In genomic region chr4:22095257-22096031, GRCm38 (mm10) we compare ENCODE assay signal across 9 mouse cellular contexts.
DNase-seq lines count a peak whose midpoint lies in the region; ATAC-seq lines count a peak whose summit lies in the region.
"Had no signal": no experiment of that assay in that cellular context is flagged by ENCODE, and none has a peak within 500 bp of the region (broad histone marks: within the 10 kb centered on the region; RNA-seq: fewer than 3 reads in every experiment).

No protein-coding gene starts in this region.

- peaks cover 3% of the 10 kb centered on the region; the same call in 1 of the 2 replicates for H3K4me1 ChIP-seq in embryonic facial prominence, embryonic 14.5 days (ENCODE audit: control insufficient read depth, insufficient read depth, low read length)
- H3K4me1 ChIP-seq in limb, embryonic 13.5 days: peaks cover 17% of the 10 kb centered on the region
- peaks cover 20% of the 10 kb centered on the region for H3K4me1 ChIP-seq in neural tube, embryonic 15.5 days

- WGBS in embryonic facial prominence, embryonic 14.5 days: 24% methylated on average over 11 of the region's 11 CpGs
- 40% methylated on average over 11 of the region's 11 CpGs for WGBS in limb, embryonic 13.5 days
- whole genome bisulfite sequencing in neural tube, embryonic 15.5 days: 18% methylated on average over 11 of the region's 11 CpGs

- DNase-seq in right cerebral cortex, postnatal 10 days (ENCODE audit: low spot score in 2 of 2): peak; percentile 32 to 49
- no peak for DNase-seq in right cerebral cortex, postnatal 36 days (ENCODE audit: low spot score in 2 of 2)
- DNase-seq in embryonic facial prominence, embryonic 14.5 days (ENCODE audit: low spot score): peak; percentile 39
- no peak for DNase-seq in adrenal gland, postnatal 25 days
- DNase-seq in urinary bladder, adult 2 months (ENCODE audit: low spot score): no peak
- no peak for DNase-seq in thymus, postnatal 0 days (ENCODE audit: low spot score)
- DNase-seq: kidney, postnatal 36 days had no signal

- no peaks in the 10 kb centered on the region for H3K36me3 ChIP-seq in embryonic facial prominence, embryonic 14.5 days (ENCODE audit: control insufficient read depth, insufficient read depth, low read length)
- no peaks in the 10 kb centered on the region for H3K36me3 ChIP-seq in limb, embryonic 13.5 days
- H3K36me3 ChIP-seq in neural tube, embryonic 15.5 days: no peaks in the 10 kb centered on the region

- H3K9me3 ChIP-seq in embryonic facial prominence, embryonic 14.5 days (ENCODE audit: control insufficient read depth, low read length): 0 out of 2 replicates have a peak, but pooled peaks cover 3% of the 10 kb centered on the region
- H3K9me3 ChIP-seq in limb, embryonic 13.5 days: no peaks in the 10 kb centered on the region
- H3K9me3 ChIP-seq in neural tube, embryonic 15.5 days (replicated peaks): no peaks in the 10 kb centered on the region

- H3K27me3 ChIP-seq in embryonic facial prominence, embryonic 14.5 days (replicated peaks; ENCODE audit: control insufficient read depth, insufficient read depth, low read length): no peaks in the 10 kb centered on the region
- no peaks in the 10 kb centered on the region for H3K27me3 ChIP-seq in limb, embryonic 13.5 days
- no peaks in the 10 kb centered on the region for H3K27me3 ChIP-seq in neural tube, embryonic 15.5 days (replicated peaks)

- H3K27ac ChIP-seq in embryonic facial prominence, embryonic 14.5 days (replicated peaks; ENCODE audit: low read depth, low read length): no peak overlapping the region; the same call in 1 of the 2 replicates
- peak overlapping the region; percentile 52; the same call in 1 of the 2 replicates for H3K27ac ChIP-seq in limb, embryonic 13.5 days
- peak overlapping the region; percentile 56 for H3K27ac ChIP-seq in neural tube, embryonic 15.5 days (replicated peaks)

- no peak overlapping the region for H3K4me3 ChIP-seq in embryonic facial prominence, embryonic 14.5 days (ENCODE audit: low read depth, low read length)
- H3K4me3 ChIP-seq in limb, embryonic 13.5 days: no peak overlapping the region
- H3K4me3 ChIP-seq in neural tube, embryonic 15.5 days (replicated peaks): no peak overlapping the region

- H3K4me2 ChIP-seq in embryonic facial prominence, embryonic 14.5 days (ENCODE audit: low read depth, low read length): peak overlapping the region; percentile 21
- no peak overlapping the region for H3K4me2 ChIP-seq in limb, embryonic 13.5 days (replicated peaks)
- H3K4me2 ChIP-seq in neural tube, embryonic 15.5 days: peak overlapping the region; percentile 13; the same call in 1 of the 2 replicates

- H3K9ac ChIP-seq in embryonic facial prominence, embryonic 14.5 days (ENCODE audit: low read depth, low read length): 0 out of 2 replicates have a peak overlapping the region, but pooled peaks have one; percentile 6
- no peak overlapping the region; the same call in 1 of the 2 replicates for H3K9ac ChIP-seq in limb, embryonic 13.5 days
- no peak overlapping the region for H3K9ac ChIP-seq in neural tube, embryonic 15.5 days (replicated peaks)

- ATAC-seq in embryonic facial prominence, embryonic 14.5 days (ENCODE audit: low read depth): peak; percentile 50; the same call in 1 of the 2 replicates
- no peak for ATAC-seq in limb, embryonic 13.5 days (ENCODE audit: low FRiP score, low read depth)
- ATAC-seq in neural tube, embryonic 15.5 days (ENCODE audit: low FRiP score): peak; percentile 80

Comparison
In these comparisons a context has a peak if more than half of its experiments do, and no peak if none do; other contexts are left out.
1. DNase-seq: peak in right cerebral cortex, postnatal 10 days (2 of 2) and embryonic facial prominence, embryonic 14.5 days (single experiment); none in right cerebral cortex, postnatal 36 days (0 of 2), adrenal gland, postnatal 25 days (single experiment), urinary bladder, adult 2 months (single experiment) and thymus, postnatal 0 days (single experiment).